Mouse (Mus musculus) gastrocnemius, adult 18-20 months (tissue): ENCODE data around the gene Hormad2. TPM values are rescaled to one million over a fixed set of nuclear protein-coding genes. Genes with fewer than 3 reads are reported as not detected.

Experiments
- DNase-seq: peaks from one replicate; pipeline ENCODE4 v3.0.0; 2021; ENCODE audit warnings: low spot score
- long read RNA-seq, 2 experiments: library from polyadenylated mRNA; stranded (forward); transcript quantifications; one replicate each; pipeline ENCODE4 v2.0.0; 2021
- total RNA-seq, 2 experiments: library from RNA; stranded (reverse); gene quantifications; 2 replicates each; pipeline ENCODE4 v1.2.3; 2021

Gene Hormad2
- total RNA-seq = not detected
- long read RNA-seq, experiment 1 = 0 reads
- long read RNA-seq, experiment 2 = 0 reads

GRCm38 (mm10) chr11:4440978-4441377 lies at the start of gene Hormad2:
Gene Hormad2 (minus strand): TSS chr11:4441105.
- no peak for DNase-seq

GRCm38 (mm10) chr11:4489207-4489606 lies 48.3 kb upstream of the Hormad2 start:
- DNase-seq = no peak

- DNase-seq = no peak
These were observed 47.9 kb upstream of the Hormad2 start for GRCm38 (mm10) chr11:4488798-4489197.

- DNase-seq = no peak
These were observed 47.5 kb upstream of the Hormad2 start for GRCm38 (mm10) chr11:4488367-4488766.

GRCm38 (mm10) chr11:4487401-4487965 lies 46.6 kb upstream of the Hormad2 start:
- no peak for DNase-seq

GRCm38 (mm10) chr11:4484541-4484940 lies 43.6 kb upstream of the Hormad2 start:
- DNase-seq = no peak

GRCm38 (mm10) chr11:4482641-4483040 lies 41.7 kb upstream of the Hormad2 start:
- no peak for DNase-seq

- DNase-seq = no peak
These were observed 35.3 kb upstream of the Hormad2 start for GRCm38 (mm10) chr11:4476184-4476697.

GRCm38 (mm10) chr11:4472464-4473179 lies 31.7 kb upstream of the Hormad2 start:
- no peak for DNase-seq

GRCm38 (mm10) chr11:4471734-4472133 lies 30.8 kb upstream of the Hormad2 start:
- no peak for DNase-seq

- DNase-seq = no peak
These were observed 30.3 kb upstream of the Hormad2 start for GRCm38 (mm10) chr11:4471251-4471650.

- no peak for DNase-seq
These were observed 28.2 kb upstream of the Hormad2 start for GRCm38 (mm10) chr11:4469091-4469490.

GRCm38 (mm10) chr11:4467436-4467835 lies 26.5 kb upstream of the Hormad2 start:
- DNase-seq = no peak

GRCm38 (mm10) chr11:4466191-4466590 lies 25.3 kb upstream of the Hormad2 start:
- DNase-seq = no peak

- DNase-seq = no peak
These were observed 23.7 kb upstream of the Hormad2 start for GRCm38 (mm10) chr11:4464616-4465015.

- DNase-seq = no peak
These were observed 23.3 kb upstream of the Hormad2 start for GRCm38 (mm10) chr11:4464186-4464585.

GRCm38 (mm10) chr11:4462868-4463267 lies 22.0 kb upstream of the Hormad2 start:
- DNase-seq = no peak

- no peak for DNase-seq
These were observed 20.2 kb upstream of the Hormad2 start for GRCm38 (mm10) chr11:4461154-4461553.

- no peak for DNase-seq
These were observed 19.7 kb upstream of the Hormad2 start for GRCm38 (mm10) chr11:4460615-4461014.

GRCm38 (mm10) chr11:4454895-4455535 lies 14.1 kb upstream of the Hormad2 start:
- no peak for DNase-seq

- DNase-seq = no peak
These were observed 11.7 kb upstream of the Hormad2 start for GRCm38 (mm10) chr11:4452467-4453184.

GRCm38 (mm10) chr11:4451116-4451515 lies 10.2 kb upstream of the Hormad2 start:
- DNase-seq = peak; percentile 19
